Mouse (Mus musculus): Measurements from ENCODE around the gene Nufip2.

DNA sequence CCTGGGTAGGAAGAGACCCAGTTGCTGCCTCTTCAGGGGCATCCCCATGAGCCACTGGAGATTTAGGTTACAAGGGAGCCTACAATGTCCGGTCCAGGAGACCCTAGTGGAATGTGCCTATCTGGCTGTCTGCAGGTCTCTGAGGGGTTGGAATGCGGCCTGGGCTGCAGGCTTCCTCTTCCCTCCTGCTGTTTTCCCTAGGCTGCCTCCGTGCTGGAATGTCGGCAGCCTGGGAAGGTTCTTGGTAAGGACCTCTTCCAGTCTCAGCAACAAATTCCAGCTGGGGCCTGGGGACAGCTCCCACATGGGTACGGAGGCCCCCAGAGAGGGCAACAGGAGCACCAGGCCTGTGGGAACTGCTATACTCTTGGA lies 99.4 kb downstream of the Nufip2 start:
- TF ChIP-seq POLR2A (IDR thresholded peaks at IDR 0.05; ENCODE audit: extremely low read depth, insufficient read depth, low read length) (no peak), CTCF (IDR thresholded peaks at IDR 0.05; ENCODE audit: extremely low read depth, insufficient read depth, low read length) (no peak)
